Mouse (Mus musculus) brain, embryonic 14.5 days (tissue): ENCODE results near the gene Ntrk3.

Source experiments
- CTCF ChIP-seq: fragments of 200-500 bp; IDR thresholded peaks from 2 replicates; pipeline ENCODE4 v1.5.1; 2012; ENCODE audit warnings: inconsistent platforms, mild to moderate bottlenecking, moderate library complexity, borderline replicate concordance; ENCODE audit not compliant: insufficient read depth, insufficient read length; ENCODE audit errors: extremely low read depth
- POLR2A ChIP-seq: fragments of 200-500 bp; IDR thresholded peaks from 2 replicates; pipeline ENCODE4 v1.6.1; 2012; ENCODE audit warnings: mild to moderate bottlenecking, inconsistent platforms, borderline replicate concordance; ENCODE audit not compliant: poor library complexity, insufficient read depth, insufficient read length, severe bottlenecking; ENCODE audit errors: extremely low read depth

- TF ChIP-seq CTCF: peak; percentile 97
- no peak for TF ChIP-seq POLR2A
Measured at GRCm38 (mm10) chr7:78595895-78596294, 141.9 kb downstream of the Ntrk3 start.
